Mouse (Mus musculus) myocyte (in vitro differentiated cells): Measurements from ENCODE around the gene Asb7. TPM values are rescaled to one million over a fixed set of nuclear protein-coding genes. Genes with fewer than 3 reads are reported as not detected.

Experiments
- H3K27me3 ChIP-seq: one replicate; pipeline ENCODE4 v1.6.1; 2011; ENCODE audit not compliant: control insufficient read depth, insufficient read depth, insufficient read length
- H3K36me3 ChIP-seq: one replicate; pipeline ENCODE4 v1.6.1; 2011; ENCODE audit not compliant: control insufficient read depth, insufficient read depth
- H3K4me2 ChIP-seq: one replicate; pipeline ENCODE4 v1.6.1; 2011; ENCODE audit warnings: low read depth, control low read depth
- H3K4me3 ChIP-seq: one replicate; pipeline ENCODE4 v1.5.1; 2011; ENCODE audit warnings: mild to moderate bottlenecking, control low read depth, moderate library complexity
- H3K79me2 ChIP-seq: one replicate; pipeline ENCODE4 v1.6.1; 2011; ENCODE audit not compliant: control insufficient read depth, insufficient read depth
- H3ac ChIP-seq: one replicate; pipeline ENCODE4 v1.6.1; 2011; ENCODE audit not compliant: control insufficient read depth, insufficient read length
- CEBPB ChIP-seq: IDR thresholded peaks from 2 replicates; pipeline ENCODE4 v1.6.1; 2011; ENCODE audit warnings: mild to moderate bottlenecking, moderate library complexity; ENCODE audit not compliant: poor library complexity, insufficient read depth, severe bottlenecking
- E2F4 ChIP-seq: IDR thresholded peaks from one replicate; pipeline ENCODE4 v1.6.1; 2011; ENCODE audit warnings: mild to moderate bottlenecking, control low read depth, moderate library complexity; ENCODE audit not compliant: insufficient read depth
- MAX ChIP-seq: IDR thresholded peaks from one replicate; pipeline ENCODE4 v1.6.1; 2011; ENCODE audit warnings: low read depth, mild to moderate bottlenecking, control low read depth
- MYOD1 ChIP-seq, 3 experiments: IDR thresholded peaks; one replicate each; pipeline ENCODE4 v1.6.1; 2011; ENCODE audit warnings: control low read depth in 2 of 3, low read depth in 2 of 3, mild to moderate bottlenecking in 2 of 3, moderate library complexity in 1 of 3; ENCODE audit not compliant: insufficient read length in 2 of 3, control insufficient read depth in 1 of 3
- MYOG ChIP-seq, 3 experiments: IDR thresholded peaks; one replicate each; pipeline ENCODE4 v1.6.1; 2011; ENCODE audit warnings: control low read depth in 2 of 3, low read depth in 2 of 3, mild to moderate bottlenecking in 2 of 3; ENCODE audit not compliant: insufficient read length in 2 of 3, control insufficient read depth in 1 of 3, insufficient read depth in 1 of 3
- POLR2A ChIP-seq: IDR thresholded peaks from one replicate; pipeline ENCODE4 v1.6.1; 2011; ENCODE audit warnings: low read depth, mild to moderate bottlenecking, control low read depth, moderate library complexity; ENCODE audit not compliant: insufficient read length
- POLR2AphosphoS2 ChIP-seq: IDR thresholded peaks from one replicate; pipeline ENCODE4 v1.6.1; 2011; ENCODE audit warnings: low read depth, control low read depth; ENCODE audit not compliant: insufficient read length
- REST ChIP-seq: IDR thresholded peaks from one replicate; pipeline ENCODE4 v1.6.1; 2011; ENCODE audit warnings: mild to moderate bottlenecking, control low read depth, moderate library complexity; ENCODE audit not compliant: insufficient read depth, insufficient read length
- SRF ChIP-seq: IDR thresholded peaks from one replicate; pipeline ENCODE4 v1.6.1; 2011; ENCODE audit warnings: low read depth; ENCODE audit not compliant: control insufficient read depth, insufficient read length
- TCF12 ChIP-seq: IDR thresholded peaks from one replicate; pipeline ENCODE4 v1.6.1; 2011; ENCODE audit warnings: mild to moderate bottlenecking, control low read depth; ENCODE audit not compliant: poor library complexity, insufficient read depth, severe bottlenecking
- TCF3 ChIP-seq: IDR thresholded peaks from one replicate; pipeline ENCODE4 v1.6.1; 2011; ENCODE audit warnings: low read depth, control low read depth; ENCODE audit not compliant: insufficient read length
- USF1 ChIP-seq: IDR thresholded peaks from one replicate; pipeline ENCODE4 v1.6.1; 2011; ENCODE audit warnings: low read depth, mild to moderate bottlenecking, control low read depth, moderate library complexity
- polyA plus RNA-seq: library from polyadenylated mRNA; unstranded; fragments of >200 nt; fragmentation: generic; extraction: Trizol; gene quantifications from one replicate; pipeline ENCODE4 v1.2.1, GENCODE M21; 2012; ENCODE audit warnings: missing spikeins

The Asb7 gene
- polyA plus RNA-seq, 1 experiment, result 4.8 TPM

DNA sequence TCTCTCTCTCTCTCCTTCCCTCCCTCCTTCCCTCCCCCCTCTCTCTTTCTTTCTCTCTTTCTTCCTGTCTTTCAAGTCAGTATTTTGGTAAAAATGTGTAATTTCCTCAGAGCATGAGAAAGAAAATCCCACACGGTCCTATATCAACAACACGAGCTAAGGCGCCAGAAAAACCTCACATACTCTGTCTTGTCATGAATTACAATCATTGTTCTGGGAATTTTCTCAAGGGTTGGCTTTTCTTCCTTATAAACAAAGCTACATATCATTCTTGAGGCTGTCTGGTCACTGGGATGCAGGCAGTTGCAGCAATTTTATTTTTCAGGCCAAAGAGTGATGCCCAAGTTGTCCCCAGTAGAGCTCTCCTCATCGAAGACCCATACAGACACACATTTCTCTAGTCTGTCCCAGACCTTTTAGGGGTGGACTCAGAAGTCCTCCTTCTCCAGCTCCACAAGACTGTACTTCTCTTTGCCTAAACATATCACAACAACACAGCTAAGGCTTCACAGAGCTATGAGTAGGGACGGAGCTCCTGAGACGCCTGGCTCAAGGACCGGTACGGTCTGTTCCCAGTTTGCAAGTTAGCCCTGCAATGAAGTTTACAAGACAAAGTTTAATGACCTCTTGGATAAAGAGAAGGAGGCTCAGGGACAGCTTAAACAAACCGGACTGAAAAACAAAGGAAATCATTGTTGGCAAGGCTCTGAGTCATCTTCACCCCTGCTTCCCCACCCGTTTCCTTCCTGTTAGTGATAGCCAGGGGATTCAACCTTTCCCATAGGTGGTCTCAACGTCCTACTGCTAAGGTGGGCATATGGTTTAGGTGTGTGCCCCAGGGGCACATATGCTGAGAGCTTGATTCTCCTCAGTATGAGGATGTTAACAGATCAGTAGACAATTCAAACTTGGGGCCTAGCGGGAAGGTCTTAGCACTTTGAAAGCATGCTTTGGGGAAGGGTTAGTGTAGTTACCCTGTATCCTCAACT lies 88.5 kb downstream of the Asb7 start:
- no peaks in the 10 kb centered on the region for H3K36me3 ChIP-seq
- no peaks in the 10 kb centered on the region for H3K27me3 ChIP-seq
- TF ChIP-seq TCF12 (no peak), MYOG (IDR thresholded peaks at IDR 0.05; ENCODE audit: control insufficient read depth in 1 of 3, insufficient read depth in 1 of 3, insufficient read length in 2 of 3, low read depth in 2 of 3) (no peak), CEBPB (no peak), SRF (no peak), REST (no peak), MAX (no peak), MYOD1 (IDR thresholded peaks at IDR 0.05; ENCODE audit: control insufficient read depth in 1 of 3, insufficient read length in 2 of 3, low read depth in 2 of 3) (no peak), POLR2A (no peak), POLR2AphosphoS2 (no peak), TCF3 (no peak), USF1 (no peak), E2F4 (no peak)
- H3K4me3 ChIP-seq, result no peak overlapping the region
- no peaks in the 10 kb centered on the region for H3K79me2 ChIP-seq
- peak overlapping the region; percentile 12 for H3K4me2 ChIP-seq
- H3ac ChIP-seq, result no peak overlapping the region

- no peak overlapping the region for H3K4me3 ChIP-seq
Measured at GRCm38 (mm10) chr7:66600126-66600525, 89.3 kb downstream of the Asb7 start.

DNA sequence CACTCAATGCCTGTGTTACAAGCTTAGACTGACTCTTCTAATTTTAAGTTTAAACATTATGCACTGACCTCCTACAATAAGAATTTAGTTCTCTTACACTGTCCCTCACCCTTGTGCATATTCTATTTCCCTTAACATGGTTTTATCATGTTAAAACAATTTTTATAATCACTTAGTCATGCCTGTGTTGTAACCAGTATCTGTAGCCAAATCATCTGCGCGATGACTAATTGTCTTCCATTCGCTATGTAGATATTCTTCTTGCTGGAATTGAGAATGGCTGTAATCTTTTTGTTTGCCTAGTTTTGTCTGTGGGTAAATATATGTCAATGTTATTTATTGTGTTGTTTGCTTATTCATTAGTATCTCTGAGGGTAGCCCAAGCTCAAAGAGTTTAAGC lies 91.5 kb downstream of the Asb7 start:
- no peaks in the 10 kb centered on the region for H3K79me2 ChIP-seq
- no peak overlapping the region for H3ac ChIP-seq
- no peak overlapping the region for H3K4me3 ChIP-seq
- no peaks in the 10 kb centered on the region for H3K36me3 ChIP-seq
- no peaks in the 10 kb centered on the region for H3K27me3 ChIP-seq
- peak overlapping the region; percentile 65 for H3K4me2 ChIP-seq
- TF ChIP-seq MYOG (IDR thresholded peaks at IDR 0.05; ENCODE audit: control insufficient read depth in 1 of 3, insufficient read depth in 1 of 3, insufficient read length in 2 of 3, low read depth in 2 of 3) (no peak), CEBPB (peak; percentile 69; the same call in 1 of the 2 replicates)

More at GRCm38 (mm10) chr7:66600126-66600525, 89.3 kb downstream of the Asb7 start:
- Histone ChIP-seq H3K36me3 (no peaks in the 10 kb centered on the region), H3K4me2 (no peak overlapping the region), H3ac (no peak overlapping the region), H3K79me2 (no peaks in the 10 kb centered on the region), H3K27me3 (no peaks in the 10 kb centered on the region)
- TF ChIP-seq USF1, result no peak
- no peak for TF ChIP-seq POLR2AphosphoS2
- no peak for TF ChIP-seq E2F4
- no peak for TF ChIP-seq MYOD1 (IDR thresholded peaks at IDR 0.05; ENCODE audit: control insufficient read depth in 1 of 3, insufficient read length in 2 of 3, low read depth in 2 of 3)
- TF ChIP-seq POLR2A, result no peak
- TF ChIP-seq MAX, result no peak
- no peak for TF ChIP-seq MYOG (IDR thresholded peaks at IDR 0.05; ENCODE audit: control insufficient read depth in 1 of 3, insufficient read depth in 1 of 3, insufficient read length in 2 of 3, low read depth in 2 of 3)
- no peak for TF ChIP-seq SRF
- TF ChIP-seq TCF12, result no peak
- no peak for TF ChIP-seq CEBPB
- TF ChIP-seq TCF3, result no peak
- TF ChIP-seq REST, result no peak

Other genes starting within 250 kb of the Asb7 start
- 6.7 TPM for gene Lins1, start 293 bp upstream of the Asb7 start, polyA plus RNA-seq
- 0.14 TPM for gene Cers3, start 53.9 kb upstream of the Asb7 start, polyA plus RNA-seq
- gene Adamts17, start 150.1 kb upstream of the Asb7 start, polyA plus RNA-seq, result 1.8 TPM